Mouse (Mus musculus): Measurements from ENCODE around the gene Slc35c2. TPM values are rescaled to one million over a fixed set of nuclear protein-coding genes. Genes with fewer than 3 reads are reported as not detected.

Slc35c2 gene
- polyA plus RNA-seq, 1 experiment from 2014 or later: 41.9 TPM

DNA sequence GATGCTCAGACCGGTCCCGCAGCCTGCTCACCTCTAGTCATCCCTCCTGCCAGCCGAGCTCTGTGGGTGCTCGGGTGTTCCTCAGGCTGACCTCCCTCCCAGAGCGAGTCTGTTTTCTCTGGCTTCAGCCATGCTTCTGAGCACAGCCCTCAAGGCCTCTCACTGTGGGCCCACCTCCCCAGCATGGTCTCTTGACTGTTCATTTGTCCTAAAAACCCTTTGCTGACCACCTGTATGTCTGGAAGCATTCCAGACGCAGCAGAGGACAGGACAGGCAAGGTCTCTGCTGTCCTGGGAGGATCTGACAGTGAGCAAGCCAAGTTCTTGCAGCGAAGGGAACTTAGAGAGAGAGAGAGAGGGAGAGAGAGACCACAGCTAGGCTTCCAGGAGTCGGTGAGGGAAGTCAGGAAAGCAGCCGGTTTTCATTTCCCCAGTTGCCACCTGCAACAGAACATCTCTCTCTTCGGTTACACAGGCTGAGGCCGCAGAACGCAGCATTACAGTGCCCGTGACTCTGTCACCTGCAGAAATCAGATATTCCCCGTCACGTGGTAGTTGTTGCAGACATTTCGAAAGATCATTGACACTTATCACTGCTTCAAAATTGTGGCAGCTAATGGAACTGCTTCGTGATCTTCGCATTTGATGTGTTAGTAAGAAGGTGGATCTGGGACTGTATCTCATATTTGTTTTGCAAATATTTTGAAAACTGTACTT is 25.2 kb downstream of the Slc35c2 start:
- Histone ChIP-seq H3K36me3 (ENCODE audit: control insufficient read depth, insufficient read depth, low read length) (no peaks in the 10 kb centered on the region), H3K27ac (replicated peaks; ENCODE audit: low read depth, low read length) (no peak overlapping the region), H3K4me3 (ENCODE audit: low read depth, low read length) (no peak overlapping the region), H3K9me3 (ENCODE audit: control insufficient read depth, low read length) (no peaks in the 10 kb centered on the region), H3K4me2 (ENCODE audit: low read depth, severe bottlenecking) (no peak overlapping the region), H3K9ac (ENCODE audit: low read length) (no peak overlapping the region), H3K27me3 (ENCODE audit: control insufficient read depth, insufficient read depth, low read length) (peaks cover 3% of the 10 kb centered on the region; the same call in 1 of the 2 replicates), H3K4me1 (ENCODE audit: control insufficient read depth, insufficient read depth, low read length) (0 out of 2 replicates have a peak, but pooled peaks cover 3% of the 10 kb centered on the region)
- 57% methylated on average over 18 of the region's 18 CpGs for WGBS
- ATAC-seq (ENCODE audit: insufficient number of reproducible peaks, low FRiP score, low TSS enrichment, low read depth) (no peak), DNase-seq (ENCODE audit: low spot score) (no peak)

DNA sequence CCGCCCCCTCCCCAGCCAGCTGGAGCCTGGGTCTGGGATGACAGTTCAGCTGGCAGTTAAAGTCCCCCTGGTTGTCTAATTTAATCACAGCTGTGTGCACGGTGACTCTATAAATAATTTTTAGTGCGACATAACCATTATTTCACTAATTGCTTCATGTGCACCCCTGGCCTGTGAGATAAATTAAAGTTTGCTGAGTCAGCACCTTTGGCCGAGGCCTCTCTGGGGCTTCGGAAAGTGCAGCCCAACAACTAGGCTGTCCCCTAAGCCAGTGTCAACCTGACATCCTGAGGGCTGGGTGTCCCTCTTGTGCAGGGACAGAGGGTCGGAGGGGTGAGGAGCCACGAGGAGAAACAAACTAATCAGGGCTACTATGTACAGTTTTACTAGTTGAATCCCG is 27.8 kb downstream of the Slc35c2 start:
- Histone ChIP-seq H3K36me3 (ENCODE audit: control insufficient read depth, insufficient read depth, low read length) (no peaks in the 10 kb centered on the region), H3K4me2 (ENCODE audit: low read depth, severe bottlenecking) (no peak overlapping the region), H3K9me3 (ENCODE audit: control insufficient read depth, low read length) (no peaks in the 10 kb centered on the region), H3K9ac (ENCODE audit: low read length) (no peak overlapping the region), H3K4me3 (ENCODE audit: low read depth, low read length) (no peak overlapping the region), H3K27me3 (ENCODE audit: control insufficient read depth, insufficient read depth, low read length) (peaks cover 14% of the 10 kb centered on the region; the same call in 1 of the 2 replicates), H3K27ac (replicated peaks; ENCODE audit: low read depth, low read length) (no peak overlapping the region), H3K4me1 (ENCODE audit: control insufficient read depth, insufficient read depth, low read length) (0 out of 2 replicates have a peak, but pooled peaks cover 3% of the 10 kb centered on the region)
- 75% methylated on average over 8 of the region's 8 CpGs for WGBS
- ATAC-seq (ENCODE audit: insufficient number of reproducible peaks, low FRiP score, low TSS enrichment, low read depth) (no peak), DNase-seq (ENCODE audit: low spot score) (no peak)

DNA sequence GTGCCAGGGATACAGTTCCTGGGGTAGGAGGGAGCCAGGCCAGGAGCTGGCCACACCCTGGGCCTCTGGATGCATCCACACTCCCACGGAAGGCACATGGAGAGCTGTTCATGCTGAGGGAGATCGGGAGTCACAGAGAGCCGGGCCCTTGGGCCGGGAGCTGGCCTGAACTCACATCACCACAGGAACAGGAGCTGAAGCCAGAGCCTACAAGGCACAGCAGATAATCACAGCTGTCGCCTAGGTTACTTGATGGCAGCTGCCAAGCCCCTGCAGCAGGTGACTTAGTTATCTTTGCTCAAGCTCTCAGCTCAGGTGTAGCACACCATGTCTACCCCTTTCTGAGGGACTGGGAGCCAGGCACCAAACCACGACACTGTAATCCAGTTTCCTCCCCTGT is 29.3 kb downstream of the Slc35c2 start:
- Histone ChIP-seq H3K27me3 (ENCODE audit: control insufficient read depth, insufficient read depth, low read length) (peaks cover 26% of the 10 kb centered on the region), H3K9ac (ENCODE audit: low read length) (no peak overlapping the region), H3K36me3 (ENCODE audit: control insufficient read depth, insufficient read depth, low read length) (no peaks in the 10 kb centered on the region), H3K4me2 (ENCODE audit: low read depth, severe bottlenecking) (no peak overlapping the region), H3K27ac (replicated peaks; ENCODE audit: low read depth, low read length) (no peak overlapping the region), H3K9me3 (ENCODE audit: control insufficient read depth, low read length) (no peaks in the 10 kb centered on the region), H3K4me3 (ENCODE audit: low read depth, low read length) (no peak overlapping the region), H3K4me1 (ENCODE audit: control insufficient read depth, insufficient read depth, low read length) (peaks cover 13% of the 10 kb centered on the region)
- ATAC-seq (ENCODE audit: insufficient number of reproducible peaks, low FRiP score, low TSS enrichment, low read depth): no peak
- WGBS: 70% methylated on average over 6 of the region's 6 CpGs
- DNase-seq (ENCODE audit: low spot score): no peak

DNA sequence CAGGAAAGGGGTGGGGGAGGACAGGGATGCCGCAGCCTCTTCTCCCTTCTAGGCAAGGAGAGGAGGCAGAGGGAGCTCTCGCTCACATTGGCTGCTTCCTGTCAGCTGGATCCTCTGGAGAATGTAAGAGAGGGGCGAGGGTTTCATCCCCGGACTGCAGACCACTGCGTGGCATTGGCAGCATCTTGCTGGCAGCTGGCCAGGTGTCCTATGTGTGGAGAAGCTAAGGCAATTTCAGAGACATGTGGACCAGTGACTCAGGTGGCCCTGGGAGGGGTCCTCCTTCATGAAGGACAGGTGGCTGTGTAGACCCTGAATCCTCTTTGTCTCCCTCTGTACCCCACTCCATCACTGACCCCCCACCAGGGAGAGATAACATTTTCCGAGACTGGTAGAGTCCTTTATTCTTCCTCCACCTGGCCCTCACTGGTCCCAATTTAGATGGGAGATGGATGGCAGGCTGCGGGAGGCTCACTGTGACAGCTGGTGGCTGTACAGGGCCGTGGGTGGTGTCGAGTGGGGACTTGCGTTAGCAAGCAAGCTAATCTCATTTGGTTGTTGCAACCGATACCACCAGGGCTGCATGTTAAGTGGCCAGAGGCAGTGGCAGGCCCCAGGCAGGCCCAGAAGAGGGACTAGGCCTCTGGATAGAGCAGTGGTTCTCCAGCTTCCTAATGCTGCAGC is 30.4 kb downstream of the Slc35c2 start:
- DNase-seq (ENCODE audit: low spot score) (no peak), ATAC-seq (ENCODE audit: insufficient number of reproducible peaks, low FRiP score, low TSS enrichment, low read depth) (no peak)
- peaks cover 12% of the 10 kb centered on the region for H3K4me1 ChIP-seq (ENCODE audit: control insufficient read depth, insufficient read depth, low read length)
- H3K27ac ChIP-seq (replicated peaks; ENCODE audit: low read depth, low read length): no peak overlapping the region
- H3K36me3 ChIP-seq (ENCODE audit: control insufficient read depth, insufficient read depth, low read length): no peaks in the 10 kb centered on the region
- peaks cover 33% of the 10 kb centered on the region for H3K27me3 ChIP-seq (ENCODE audit: control insufficient read depth, insufficient read depth, low read length)
- WGBS: 55% methylated on average over 11 of the region's 11 CpGs
- H3K9ac ChIP-seq (ENCODE audit: low read length): no peak overlapping the region
- no peaks in the 10 kb centered on the region for H3K9me3 ChIP-seq (ENCODE audit: control insufficient read depth, low read length)
- H3K4me3 ChIP-seq (ENCODE audit: low read depth, low read length): no peak overlapping the region
- no peak overlapping the region for H3K4me2 ChIP-seq (ENCODE audit: low read depth, severe bottlenecking)

DNA sequence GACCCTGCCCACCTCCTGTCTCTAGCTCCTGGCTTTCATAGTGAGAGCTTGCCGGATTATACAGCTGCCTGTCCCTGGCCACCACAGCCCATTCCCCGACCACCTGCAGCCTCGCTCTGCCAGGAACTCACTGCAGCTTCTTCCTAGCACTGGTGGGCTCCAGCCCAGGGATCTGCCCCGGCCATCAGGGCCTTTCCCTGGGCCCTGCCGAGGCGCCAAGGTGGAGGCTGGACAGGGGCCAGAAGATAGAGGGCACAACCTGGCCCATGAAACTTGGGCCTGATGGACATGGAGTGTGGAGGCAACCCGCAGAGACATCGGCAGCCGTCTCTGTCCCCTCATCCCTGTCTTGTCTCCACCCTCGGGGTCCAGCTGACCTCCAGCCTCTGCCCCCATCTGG is 31.5 kb downstream of the Slc35c2 start:
- Histone ChIP-seq H3K27me3 (ENCODE audit: control insufficient read depth, insufficient read depth, low read length) (peaks cover 30% of the 10 kb centered on the region), H3K9ac (ENCODE audit: low read length) (no peak overlapping the region), H3K27ac (replicated peaks; ENCODE audit: low read depth, low read length) (no peak overlapping the region), H3K4me3 (ENCODE audit: low read depth, low read length) (no peak overlapping the region), H3K36me3 (ENCODE audit: control insufficient read depth, insufficient read depth, low read length) (no peaks in the 10 kb centered on the region), H3K9me3 (ENCODE audit: control insufficient read depth, low read length) (no peaks in the 10 kb centered on the region), H3K4me1 (ENCODE audit: control insufficient read depth, insufficient read depth, low read length) (peaks cover 10% of the 10 kb centered on the region), H3K4me2 (ENCODE audit: low read depth, severe bottlenecking) (no peak overlapping the region)
- DNase-seq (ENCODE audit: low spot score) (no peak), ATAC-seq (ENCODE audit: insufficient number of reproducible peaks, low FRiP score, low TSS enrichment, low read depth) (no peak)
- 71% methylated on average over 10 of the region's 10 CpGs for WGBS

DNA sequence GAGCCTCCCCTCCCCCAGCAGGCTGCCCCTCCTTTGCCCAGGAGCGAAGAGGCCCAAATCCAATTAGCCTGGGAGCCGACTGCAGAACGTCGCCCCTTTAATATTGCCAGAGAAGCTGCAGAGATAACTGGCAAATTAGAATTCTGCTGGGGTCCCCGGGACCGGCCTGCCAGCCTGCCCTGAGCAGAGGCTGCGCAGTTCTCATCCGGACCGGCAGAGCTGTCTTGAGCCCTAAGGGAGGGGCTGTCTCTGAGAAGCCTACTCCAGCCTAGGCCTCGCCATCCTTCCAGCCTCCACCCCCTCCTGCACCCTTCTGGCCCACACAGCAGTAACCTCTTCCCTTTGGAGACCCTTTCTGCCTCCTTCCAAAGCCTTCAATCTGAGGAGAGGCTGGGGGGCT is 33.8 kb downstream of the Slc35c2 start:
- ATAC-seq (ENCODE audit: insufficient number of reproducible peaks, low FRiP score, low TSS enrichment, low read depth): no peak

DNA sequence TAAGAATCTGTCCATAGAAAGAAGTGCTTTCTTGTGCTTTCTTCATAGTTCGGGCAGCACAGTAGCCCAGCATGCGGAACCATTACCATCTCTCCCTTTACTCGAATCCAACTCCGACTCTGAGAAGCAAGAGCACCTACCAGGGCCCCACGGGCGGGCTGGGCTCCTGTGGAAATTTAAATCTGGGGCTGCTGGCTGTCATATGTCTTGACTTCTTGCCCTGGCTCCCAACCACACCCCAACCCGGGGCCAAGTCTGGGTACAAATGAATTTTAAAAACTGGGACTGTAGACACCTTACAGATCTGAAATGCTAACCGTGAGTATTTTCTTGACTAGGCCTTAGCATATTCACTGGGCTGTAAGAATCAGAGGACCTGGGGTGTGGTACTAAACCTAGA is 34.4 kb downstream of the Slc35c2 start:
- WGBS: 75% methylated on average over 8 of the region's 8 CpGs

More for the DNA sequence above, 33.8 kb downstream of the Slc35c2 start:
- H3K4me3 ChIP-seq (ENCODE audit: low read depth, low read length): no peak overlapping the region
- DNase-seq (ENCODE audit: low spot score): no peak
- H3K27ac ChIP-seq (replicated peaks; ENCODE audit: low read depth, low read length): no peak overlapping the region
- WGBS: 6% methylated on average over 10 of the region's 10 CpGs
- H3K4me2 ChIP-seq (ENCODE audit: low read depth, severe bottlenecking): no peak overlapping the region
- H3K9me3 ChIP-seq (ENCODE audit: control insufficient read depth, low read length): no peaks in the 10 kb centered on the region
- H3K36me3 ChIP-seq (ENCODE audit: control insufficient read depth, insufficient read depth, low read length): no peaks in the 10 kb centered on the region
- H3K27me3 ChIP-seq (ENCODE audit: control insufficient read depth, insufficient read depth, low read length): peaks cover 30% of the 10 kb centered on the region
- H3K9ac ChIP-seq (ENCODE audit: low read length): no peak overlapping the region
- H3K4me1 ChIP-seq (ENCODE audit: control insufficient read depth, insufficient read depth, low read length): peaks cover 13% of the 10 kb centered on the region

DNA sequence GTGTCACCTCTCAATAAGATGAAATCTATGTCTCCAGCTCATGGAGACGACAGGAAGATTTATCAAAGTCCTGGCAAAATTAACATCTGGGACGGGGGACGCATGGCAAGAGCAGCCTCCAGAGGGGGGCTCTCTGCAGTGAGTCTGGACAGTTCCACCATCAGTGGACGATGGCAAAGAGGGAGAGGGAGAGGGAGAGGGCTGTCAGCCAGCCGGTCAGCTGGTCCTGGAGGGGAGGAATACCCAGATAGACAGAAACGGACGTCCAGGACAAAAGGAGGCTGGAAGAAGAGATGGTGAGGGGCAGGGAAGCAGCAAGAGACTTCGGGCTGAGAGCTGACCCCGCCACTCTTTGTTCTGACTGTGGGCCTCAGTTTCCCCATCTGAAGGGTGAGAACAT is 34.9 kb downstream of the Slc35c2 start:
- ATAC-seq (ENCODE audit: insufficient number of reproducible peaks, low FRiP score, low TSS enrichment, low read depth): no peak
- WGBS: 59% methylated on average over 9 of the region's 9 CpGs
- H3K36me3 ChIP-seq (ENCODE audit: control insufficient read depth, insufficient read depth, low read length): no peaks in the 10 kb centered on the region
- no peak overlapping the region for H3K9ac ChIP-seq (ENCODE audit: low read length)
- DNase-seq (ENCODE audit: low spot score): no peak
- peaks cover 13% of the 10 kb centered on the region for H3K4me1 ChIP-seq (ENCODE audit: control insufficient read depth, insufficient read depth, low read length)
- H3K27me3 ChIP-seq (ENCODE audit: control insufficient read depth, insufficient read depth, low read length): peaks cover 30% of the 10 kb centered on the region
- H3K9me3 ChIP-seq (ENCODE audit: control insufficient read depth, low read length): no peaks in the 10 kb centered on the region
- no peak overlapping the region for H3K4me3 ChIP-seq (ENCODE audit: low read depth, low read length)
- H3K4me2 ChIP-seq (ENCODE audit: low read depth, severe bottlenecking): no peak overlapping the region
- H3K27ac ChIP-seq (replicated peaks; ENCODE audit: low read depth, low read length): no peak overlapping the region

More for the DNA sequence above, 34.4 kb downstream of the Slc35c2 start:
- no peaks in the 10 kb centered on the region for H3K36me3 ChIP-seq (ENCODE audit: control insufficient read depth, insufficient read depth, low read length)
- no peak overlapping the region for H3K27ac ChIP-seq (replicated peaks; ENCODE audit: low read depth, low read length)
- peaks cover 30% of the 10 kb centered on the region for H3K27me3 ChIP-seq (ENCODE audit: control insufficient read depth, insufficient read depth, low read length)
- no peak overlapping the region for H3K4me3 ChIP-seq (ENCODE audit: low read depth, low read length)
- H3K9ac ChIP-seq (ENCODE audit: low read length): no peak overlapping the region
- DNase-seq (ENCODE audit: low spot score) (no peak), ATAC-seq (ENCODE audit: insufficient number of reproducible peaks, low FRiP score, low TSS enrichment, low read depth) (no peak)
- no peak overlapping the region for H3K4me2 ChIP-seq (ENCODE audit: low read depth, severe bottlenecking)
- H3K4me1 ChIP-seq (ENCODE audit: control insufficient read depth, insufficient read depth, low read length): peaks cover 13% of the 10 kb centered on the region
- no peaks in the 10 kb centered on the region for H3K9me3 ChIP-seq (ENCODE audit: control insufficient read depth, low read length)
